Mouse (Mus musculus): ENCODE data around the gene Etv1. TPM values are rescaled to one million over a fixed set of nuclear protein-coding genes. Genes with fewer than 3 reads are reported as not detected.

The Etv1 gene
- polyA plus RNA-seq, 1 experiment from 2014 or later, result 27.9 TPM

GRCm38 (mm10) chr12:38780006-38780954, 1.1 kb downstream of the Etv1 start:
- ATAC-seq (replicated peaks; ENCODE audit: insufficient number of reproducible peaks, low FRiP score, low TSS enrichment, low read depth), result peak; percentile 35
- no peaks in the 10 kb centered on the region for H3K4me1 ChIP-seq (ENCODE audit: control insufficient read depth, insufficient read depth, low read length)
- WGBS, result under 1% methylated on average over 33 of the region's 33 CpGs
- H3K27me3 ChIP-seq (ENCODE audit: control insufficient read depth, insufficient read depth, low read length), result no peaks in the 10 kb centered on the region
- peak; percentile 91 for DNase-seq (ENCODE audit: low spot score)
- no peaks in the 10 kb centered on the region for H3K36me3 ChIP-seq (replicated peaks; ENCODE audit: control insufficient read depth, insufficient read depth, low read depth, low read length)
- H3K4me2 ChIP-seq (ENCODE audit: low read depth, low read length), result peak overlapping the region; percentile 85
- peak overlapping the region; percentile 55 for H3K4me3 ChIP-seq (ENCODE audit: low read depth, low read length)
- peak overlapping the region; percentile 77 for H3K9ac ChIP-seq (replicated peaks; ENCODE audit: low read length)
- peak overlapping the region; percentile 90 for H3K27ac ChIP-seq (replicated peaks; ENCODE audit: low read depth, low read length)
- no peaks in the 10 kb centered on the region for H3K9me3 ChIP-seq (replicated peaks; ENCODE audit: control insufficient read depth, low read length)

DNA sequence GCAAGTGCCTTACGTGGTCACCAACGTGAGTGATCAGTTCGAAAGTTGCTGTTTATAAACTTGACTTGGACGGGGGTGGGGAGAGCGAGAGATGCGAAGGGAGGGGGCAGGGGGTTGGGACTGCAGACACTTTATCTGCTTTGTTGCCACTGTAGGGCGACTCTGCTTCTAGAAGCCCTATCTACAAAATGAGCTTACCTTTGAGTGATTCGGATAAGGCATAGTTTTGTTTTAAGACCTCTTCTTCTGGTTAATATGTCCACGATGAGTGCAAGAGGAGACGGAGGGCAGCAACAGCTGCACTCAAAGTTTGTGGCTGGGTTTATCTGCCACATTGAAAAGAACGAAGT, 1.8 kb downstream of the Etv1 start:
- peak overlapping the region; percentile 85 for H3K4me2 ChIP-seq (ENCODE audit: low read depth, low read length)
- no peaks in the 10 kb centered on the region for H3K27me3 ChIP-seq (ENCODE audit: control insufficient read depth, insufficient read depth, low read length)
- H3K27ac ChIP-seq (replicated peaks; ENCODE audit: low read depth, low read length), result peak overlapping the region; percentile 47; the same call in 1 of the 2 replicates
- no peaks in the 10 kb centered on the region for H3K9me3 ChIP-seq (replicated peaks; ENCODE audit: control insufficient read depth, low read length)
- no peaks in the 10 kb centered on the region for H3K36me3 ChIP-seq (replicated peaks; ENCODE audit: control insufficient read depth, insufficient read depth, low read depth, low read length)
- no peaks in the 10 kb centered on the region for H3K4me1 ChIP-seq (ENCODE audit: control insufficient read depth, insufficient read depth, low read length)
- ATAC-seq (replicated peaks; ENCODE audit: insufficient number of reproducible peaks, low FRiP score, low TSS enrichment, low read depth) (no peak), DNase-seq (ENCODE audit: low spot score) (peak; percentile 29)
- H3K4me3 ChIP-seq (ENCODE audit: low read depth, low read length), result peak overlapping the region; percentile 55
- under 1% methylated on average over 11 of the region's 11 CpGs for WGBS
- H3K9ac ChIP-seq (replicated peaks; ENCODE audit: low read length), result peak overlapping the region; percentile 59

DNA sequence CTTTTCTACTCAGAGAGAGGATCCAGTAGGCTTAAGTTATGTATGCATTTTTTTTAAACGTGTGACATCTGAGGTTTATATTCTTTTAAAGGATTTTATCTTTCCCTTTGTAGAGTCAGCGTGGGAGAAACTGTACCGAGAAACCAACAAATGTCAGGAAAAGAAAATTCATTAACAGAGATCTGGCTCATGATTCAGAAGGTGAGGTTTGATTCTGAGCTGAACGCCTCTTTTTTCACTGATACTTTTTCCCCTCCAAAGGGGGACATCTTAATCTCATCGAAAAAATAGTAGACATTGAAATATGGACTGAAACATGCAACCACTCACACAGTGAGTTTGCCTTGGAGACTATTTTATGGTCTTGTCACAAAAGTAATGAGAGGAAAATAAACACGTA, 2.5 kb downstream of the Etv1 start:
- no peak for DNase-seq (ENCODE audit: low spot score)

DNA sequence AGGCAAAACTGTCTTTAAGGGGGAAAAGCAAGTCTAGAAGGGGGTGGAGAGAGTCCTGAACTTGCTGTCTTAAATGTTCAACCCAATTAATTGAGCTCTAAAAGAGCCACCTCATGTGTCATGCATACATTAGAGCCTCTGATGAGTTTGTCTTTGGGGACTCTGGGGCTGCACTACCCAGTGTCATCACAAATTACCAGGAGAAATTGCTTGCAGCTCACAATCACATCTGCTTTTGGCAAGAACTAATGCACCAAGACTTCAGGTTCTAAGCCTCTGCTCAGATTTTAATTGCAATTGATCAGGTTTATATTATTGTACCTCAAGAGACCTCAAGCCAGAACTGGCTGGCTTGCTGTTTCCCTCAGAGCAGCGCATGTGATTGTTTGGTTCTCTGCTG, 4.1 kb downstream of the Etv1 start:
- Histone ChIP-seq H3K4me3 (ENCODE audit: low read depth, low read length) (no peak overlapping the region), H3K9me3 (replicated peaks; ENCODE audit: control insufficient read depth, low read length) (no peaks in the 10 kb centered on the region), H3K27ac (replicated peaks; ENCODE audit: low read depth, low read length) (no peak overlapping the region), H3K4me2 (ENCODE audit: low read depth, low read length) (no peak overlapping the region), H3K9ac (replicated peaks; ENCODE audit: low read length) (no peak overlapping the region), H3K27me3 (ENCODE audit: control insufficient read depth, insufficient read depth, low read length) (no peaks in the 10 kb centered on the region), H3K36me3 (replicated peaks; ENCODE audit: control insufficient read depth, insufficient read depth, low read depth, low read length) (no peaks in the 10 kb centered on the region), H3K4me1 (ENCODE audit: control insufficient read depth, insufficient read depth, low read length) (no peaks in the 10 kb centered on the region)
- 25% methylated on average over 1 of the region's 1 CpGs for WGBS
- no peak for DNase-seq (ENCODE audit: low spot score)
- no peak for ATAC-seq (replicated peaks; ENCODE audit: insufficient number of reproducible peaks, low FRiP score, low TSS enrichment, low read depth)

More for the DNA sequence above, 2.5 kb downstream of the Etv1 start:
- no peak overlapping the region for H3K27ac ChIP-seq (replicated peaks; ENCODE audit: low read depth, low read length)
- H3K9me3 ChIP-seq (replicated peaks; ENCODE audit: control insufficient read depth, low read length), result no peaks in the 10 kb centered on the region
- no peaks in the 10 kb centered on the region for H3K36me3 ChIP-seq (replicated peaks; ENCODE audit: control insufficient read depth, insufficient read depth, low read depth, low read length)
- ATAC-seq (replicated peaks; ENCODE audit: insufficient number of reproducible peaks, low FRiP score, low TSS enrichment, low read depth), result no peak
- H3K9ac ChIP-seq (replicated peaks; ENCODE audit: low read length), result no peak overlapping the region
- H3K4me1 ChIP-seq (ENCODE audit: control insufficient read depth, insufficient read depth, low read length), result no peaks in the 10 kb centered on the region
- peak overlapping the region; percentile 55 for H3K4me3 ChIP-seq (ENCODE audit: low read depth, low read length)
- H3K4me2 ChIP-seq (ENCODE audit: low read depth, low read length), result peak overlapping the region; percentile 85
- 51% methylated on average over 6 of the region's 6 CpGs for WGBS
- no peaks in the 10 kb centered on the region for H3K27me3 ChIP-seq (ENCODE audit: control insufficient read depth, insufficient read depth, low read length)

- 9% methylated on average over 1 of the region's 1 CpGs for WGBS
- no peak overlapping the region for H3K9ac ChIP-seq (replicated peaks; ENCODE audit: low read length)
- no peaks in the 10 kb centered on the region for H3K27me3 ChIP-seq (ENCODE audit: control insufficient read depth, insufficient read depth, low read length)
- no peak overlapping the region for H3K4me3 ChIP-seq (ENCODE audit: low read depth, low read length)
- no peak overlapping the region for H3K4me2 ChIP-seq (ENCODE audit: low read depth, low read length)
- DNase-seq (ENCODE audit: low spot score), result no peak
- no peak overlapping the region for H3K27ac ChIP-seq (replicated peaks; ENCODE audit: low read depth, low read length)
- no peak for ATAC-seq (replicated peaks; ENCODE audit: insufficient number of reproducible peaks, low FRiP score, low TSS enrichment, low read depth)
- no peaks in the 10 kb centered on the region for H3K36me3 ChIP-seq (replicated peaks; ENCODE audit: control insufficient read depth, insufficient read depth, low read depth, low read length)
- no peaks in the 10 kb centered on the region for H3K4me1 ChIP-seq (ENCODE audit: control insufficient read depth, insufficient read depth, low read length)
- no peaks in the 10 kb centered on the region for H3K9me3 ChIP-seq (replicated peaks; ENCODE audit: control insufficient read depth, low read length)
Measured at GRCm38 (mm10) chr12:38784221-38784620, 5.0 kb downstream of the Etv1 start.

GRCm38 (mm10) chr12:38786571-38786970, 7.4 kb downstream of the Etv1 start:
- ATAC-seq (replicated peaks; ENCODE audit: insufficient number of reproducible peaks, low FRiP score, low TSS enrichment, low read depth) (no peak), DNase-seq (ENCODE audit: low spot score) (no peak)
- H3K9ac ChIP-seq (replicated peaks; ENCODE audit: low read length), result no peak overlapping the region
- no peaks in the 10 kb centered on the region for H3K4me1 ChIP-seq (ENCODE audit: control insufficient read depth, insufficient read depth, low read length)
- H3K27ac ChIP-seq (replicated peaks; ENCODE audit: low read depth, low read length), result no peak overlapping the region
- H3K9me3 ChIP-seq (replicated peaks; ENCODE audit: control insufficient read depth, low read length), result no peaks in the 10 kb centered on the region
- H3K4me2 ChIP-seq (ENCODE audit: low read depth, low read length), result no peak overlapping the region
- no peak overlapping the region for H3K4me3 ChIP-seq (ENCODE audit: low read depth, low read length)
- no peaks in the 10 kb centered on the region for H3K27me3 ChIP-seq (ENCODE audit: control insufficient read depth, insufficient read depth, low read length)
- no peaks in the 10 kb centered on the region for H3K36me3 ChIP-seq (replicated peaks; ENCODE audit: control insufficient read depth, insufficient read depth, low read depth, low read length)
- 87% methylated on average over 4 of the region's 4 CpGs for WGBS

GRCm38 (mm10) chr12:38787704-38788103, 8.5 kb downstream of the Etv1 start:
- Histone ChIP-seq H3K9me3 (replicated peaks; ENCODE audit: control insufficient read depth, low read length) (no peaks in the 10 kb centered on the region), H3K4me2 (ENCODE audit: low read depth, low read length) (no peak overlapping the region), H3K4me3 (ENCODE audit: low read depth, low read length) (no peak overlapping the region), H3K27ac (replicated peaks; ENCODE audit: low read depth, low read length) (no peak overlapping the region), H3K9ac (replicated peaks; ENCODE audit: low read length) (no peak overlapping the region), H3K27me3 (ENCODE audit: control insufficient read depth, insufficient read depth, low read length) (no peaks in the 10 kb centered on the region), H3K4me1 (ENCODE audit: control insufficient read depth, insufficient read depth, low read length) (no peaks in the 10 kb centered on the region), H3K36me3 (replicated peaks; ENCODE audit: control insufficient read depth, insufficient read depth, low read depth, low read length) (no peaks in the 10 kb centered on the region)
- no peak for ATAC-seq (replicated peaks; ENCODE audit: insufficient number of reproducible peaks, low FRiP score, low TSS enrichment, low read depth)
- WGBS, result 26% methylated on average over 3 of the region's 3 CpGs
- DNase-seq (ENCODE audit: low spot score), result no peak

- Histone ChIP-seq H3K27me3 (ENCODE audit: control insufficient read depth, insufficient read depth, low read length) (no peaks in the 10 kb centered on the region), H3K4me2 (ENCODE audit: low read depth, low read length) (no peak overlapping the region), H3K9me3 (replicated peaks; ENCODE audit: control insufficient read depth, low read length) (no peaks in the 10 kb centered on the region), H3K4me1 (ENCODE audit: control insufficient read depth, insufficient read depth, low read length) (no peaks in the 10 kb centered on the region), H3K36me3 (replicated peaks; ENCODE audit: control insufficient read depth, insufficient read depth, low read depth, low read length) (no peaks in the 10 kb centered on the region), H3K9ac (replicated peaks; ENCODE audit: low read length) (no peak overlapping the region), H3K27ac (replicated peaks; ENCODE audit: low read depth, low read length) (no peak overlapping the region), H3K4me3 (ENCODE audit: low read depth, low read length) (no peak overlapping the region)
- DNase-seq (ENCODE audit: low spot score) (peak; percentile 62), ATAC-seq (replicated peaks; ENCODE audit: insufficient number of reproducible peaks, low FRiP score, low TSS enrichment, low read depth) (no peak)
- 29% methylated on average over 6 of the region's 6 CpGs for WGBS
Measured at GRCm38 (mm10) chr12:38788621-38789020, 9.4 kb downstream of the Etv1 start.

Data from embryonic facial prominence, embryonic 11.5 days (tissue).